ENCODE assay signal across 13 mouse cellular contexts in genomic region chr13:35812191-35812440, GRCm38 (mm10).
DNase-seq lines count a peak whose midpoint lies in the region; ATAC-seq lines count a peak whose summit lies in the region.
"Had no signal": no experiment of that assay in that cellular context is flagged by ENCODE, and none has a peak within 500 bp of the region (broad histone marks: within the 10 kb centered on the region; RNA-seq: fewer than 3 reads in every experiment).

No protein-coding gene starts in this region.

- peaks cover 14% of the 10 kb centered on the region for H3K36me3 ChIP-seq in embryonic facial prominence, embryonic 14.5 days (ENCODE audit: control insufficient read depth, insufficient read depth, low read length)
- H3K36me3 ChIP-seq in embryonic facial prominence, embryonic 10.5 days (replicated peaks), result peaks cover 15% of the 10 kb centered on the region
- H3K36me3 ChIP-seq in kidney, embryonic 15.5 days, result peaks cover 13% of the 10 kb centered on the region
- H3K36me3 ChIP-seq: hindbrain, embryonic 15.5 days; midbrain, embryonic 15.5 days had no signal

- H3K4me3 ChIP-seq in embryonic facial prominence, embryonic 14.5 days (ENCODE audit: low read depth, low read length), result no peak overlapping the region
- H3K4me3 ChIP-seq in embryonic facial prominence, embryonic 10.5 days, result no peak overlapping the region
- H3K4me3 ChIP-seq in kidney, embryonic 15.5 days (replicated peaks), result no peak overlapping the region
- H3K4me3 ChIP-seq: hindbrain, embryonic 15.5 days; liver, embryonic 13.5 days; midbrain, embryonic 15.5 days had no signal

- 42% methylated on average over 6 of the region's 6 CpGs for WGBS in embryonic facial prominence, embryonic 14.5 days
- 70% methylated on average over 6 of the region's 6 CpGs for WGBS in embryonic facial prominence, embryonic 10.5 days
- WGBS in kidney, embryonic 15.5 days, result 58% methylated on average over 6 of the region's 6 CpGs

- no peaks in the 10 kb centered on the region for H3K27me3 ChIP-seq in embryonic facial prominence, embryonic 14.5 days (replicated peaks; ENCODE audit: control insufficient read depth, insufficient read depth, low read length)
- no peaks in the 10 kb centered on the region for H3K27me3 ChIP-seq in embryonic facial prominence, embryonic 10.5 days (replicated peaks; ENCODE audit: low read depth, poor library complexity, severe bottlenecking)
- no peaks in the 10 kb centered on the region for H3K27me3 ChIP-seq in kidney, embryonic 15.5 days
- H3K27me3 ChIP-seq: hindbrain, embryonic 15.5 days; liver, embryonic 13.5 days; midbrain, embryonic 15.5 days had no signal

- H3K9me3 ChIP-seq in embryonic facial prominence, embryonic 14.5 days (ENCODE audit: control insufficient read depth, low read length), result no peaks in the 10 kb centered on the region
- no peaks in the 10 kb centered on the region for H3K9me3 ChIP-seq in embryonic facial prominence, embryonic 10.5 days
- no peaks in the 10 kb centered on the region for H3K9me3 ChIP-seq in kidney, embryonic 15.5 days (replicated peaks)
- H3K9me3 ChIP-seq: hindbrain, embryonic 15.5 days; liver, embryonic 13.5 days; midbrain, embryonic 15.5 days had no signal

- peak; percentile 40 for DNase-seq in embryonic facial prominence, embryonic 14.5 days (ENCODE audit: low spot score)
- no peak for DNase-seq in embryonic facial prominence, embryonic 10.5 days (ENCODE audit: low spot score)
- no peak for DNase-seq in kidney, adult 18-20 months
- DNase-seq in lung, postnatal 10 days, result peak; percentile 25
- DNase-seq in lung, postnatal 14 days, result no peak
- peak; percentile 36 to 68 for DNase-seq in thymus, postnatal 36 days
- no peak for DNase-seq in ovary, postnatal 36 days (ENCODE audit: low spot score)
- DNase-seq: kidney, adult 11 months; liver, embryonic 13.5 days had no signal

- peaks cover 15% of the 10 kb centered on the region for H3K4me1 ChIP-seq in embryonic facial prominence, embryonic 14.5 days (ENCODE audit: control insufficient read depth, insufficient read depth, low read length)
- peaks cover 17% of the 10 kb centered on the region for H3K4me1 ChIP-seq in embryonic facial prominence, embryonic 10.5 days
- H3K4me1 ChIP-seq in kidney, embryonic 15.5 days, result peaks cover 13% of the 10 kb centered on the region

- H3K4me2 ChIP-seq in embryonic facial prominence, embryonic 14.5 days (ENCODE audit: low read depth, low read length), result no peak overlapping the region
- H3K4me2 ChIP-seq in kidney, embryonic 15.5 days, result no peak overlapping the region
- H3K4me2 ChIP-seq: hindbrain, embryonic 15.5 days; liver, embryonic 13.5 days; midbrain, embryonic 15.5 days had no signal

- H3K27ac ChIP-seq in embryonic facial prominence, embryonic 14.5 days (replicated peaks; ENCODE audit: low read depth, low read length), result no peak overlapping the region
- H3K27ac ChIP-seq in embryonic facial prominence, embryonic 10.5 days (replicated peaks), result no peak overlapping the region
- H3K27ac ChIP-seq in kidney, embryonic 15.5 days, result no peak overlapping the region
- H3K27ac ChIP-seq: hindbrain, embryonic 15.5 days; liver, embryonic 13.5 days; midbrain, embryonic 15.5 days had no signal

- no peak overlapping the region for H3K9ac ChIP-seq in embryonic facial prominence, embryonic 14.5 days (ENCODE audit: low read depth, low read length)
- H3K9ac ChIP-seq in kidney, embryonic 15.5 days, result no peak overlapping the region
- H3K9ac ChIP-seq: hindbrain, embryonic 15.5 days; liver, embryonic 13.5 days; midbrain, embryonic 15.5 days had no signal

- ATAC-seq in embryonic facial prominence, embryonic 14.5 days (ENCODE audit: low read depth), result peak; percentile 58; the same call in 1 of the 2 replicates
- ATAC-seq in kidney, embryonic 15.5 days (replicated peaks; ENCODE audit: low FRiP score), result peak; percentile 60; the same call in 1 of the 2 replicates
- ATAC-seq: forebrain, embryonic 16.5 days; midbrain, embryonic 15.5 days had no signal

Comparison
In these comparisons a context has a peak if more than half of its experiments do, and no peak if none do; other contexts are left out.
1. DNase-seq: peak in embryonic facial prominence, embryonic 14.5 days (single experiment), lung, postnatal 10 days (single experiment) and thymus, postnatal 36 days (2 of 2); none in embryonic facial prominence, embryonic 10.5 days (single experiment), kidney, adult 18-20 months (single experiment), lung, postnatal 14 days (single experiment) and ovary, postnatal 36 days (single experiment).